Mouse (Mus musculus) A20 (cell line): ENCODE measurements around the gene Dnajb8.

Experiments used
- DNase-seq: peaks from one replicate; pipeline ENCODE4 v3.0.0-alpha.2; 2011; ENCODE audit warnings: low read depth, low spot score

Gene Dnajb8

GRCm38 (mm10) chr6:88229221-88229620 lies 7.2 kb downstream of the Dnajb8 start:
- DNase-seq = no peak

GRCm38 (mm10) chr6:88231821-88232220 lies 9.8 kb downstream of the Dnajb8 start:
- DNase-seq = no peak

GRCm38 (mm10) chr6:88232221-88232620 lies 10.2 kb downstream of the Dnajb8 start:
- DNase-seq = no peak

GRCm38 (mm10) chr6:88233996-88234395 lies 11.9 kb downstream of the Dnajb8 start:
- no peak for DNase-seq

DNA sequence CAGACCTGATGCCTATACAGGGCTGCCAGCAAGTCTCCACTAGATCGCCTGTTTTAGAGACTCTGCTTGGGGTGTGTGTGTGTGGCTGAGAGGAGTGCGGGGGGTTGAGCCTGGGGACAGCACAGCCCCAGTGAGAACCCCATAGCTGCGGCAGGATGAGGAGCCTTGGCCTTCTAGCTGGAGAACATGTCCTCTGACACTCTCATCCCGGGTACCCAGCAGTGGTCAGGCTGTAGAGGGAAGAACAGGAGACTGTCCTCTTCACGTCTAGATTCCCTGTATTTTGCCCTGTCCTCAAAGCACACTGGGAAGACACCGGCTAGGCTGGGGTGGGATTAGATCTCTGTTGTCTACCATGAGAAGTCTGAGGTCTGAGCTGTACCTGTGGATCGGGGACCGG lies 13.4 kb downstream of the Dnajb8 start:
- no peak for DNase-seq

DNA sequence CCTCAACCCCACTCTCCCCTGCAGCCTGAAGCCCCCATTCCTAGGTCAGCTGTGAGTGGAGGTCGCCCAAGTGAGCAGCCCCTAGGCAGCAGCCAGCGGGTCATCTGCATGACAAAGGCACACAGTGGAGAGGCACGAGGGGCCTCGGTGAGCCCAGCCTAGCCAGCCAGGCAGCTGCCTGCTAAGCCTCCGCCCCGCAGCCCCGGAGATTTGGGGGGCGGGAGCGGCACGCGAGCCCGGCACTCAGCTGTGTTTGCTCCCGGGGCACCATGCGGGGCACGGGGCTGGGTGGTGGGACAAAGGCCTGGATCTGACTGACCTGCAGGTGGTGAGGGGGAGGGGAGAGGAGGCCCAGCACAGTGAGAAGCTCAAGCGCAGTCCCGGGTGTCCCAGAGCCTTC lies 13.9 kb downstream of the Dnajb8 start:
- DNase-seq = no peak

DNA sequence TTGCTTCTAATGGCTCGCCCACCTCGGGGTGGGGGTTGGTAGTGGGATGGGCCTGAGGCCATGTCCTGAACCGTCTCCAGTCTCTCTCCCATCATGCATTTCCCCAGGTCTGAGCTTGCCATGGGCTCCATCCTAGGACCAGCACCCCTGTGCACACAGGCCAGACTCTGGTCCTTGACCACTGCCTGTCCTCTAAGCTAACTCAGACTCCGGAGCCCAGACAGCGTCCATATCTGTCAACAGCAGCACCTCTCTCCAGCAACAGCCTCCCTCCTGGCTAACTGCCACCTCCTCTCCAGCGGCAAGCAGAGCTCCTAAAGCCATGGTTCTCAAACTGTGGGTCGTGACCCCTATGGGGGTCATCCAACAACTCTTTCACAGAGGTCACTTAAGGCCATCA lies 14.4 kb downstream of the Dnajb8 start:
- DNase-seq = no peak

DNA sequence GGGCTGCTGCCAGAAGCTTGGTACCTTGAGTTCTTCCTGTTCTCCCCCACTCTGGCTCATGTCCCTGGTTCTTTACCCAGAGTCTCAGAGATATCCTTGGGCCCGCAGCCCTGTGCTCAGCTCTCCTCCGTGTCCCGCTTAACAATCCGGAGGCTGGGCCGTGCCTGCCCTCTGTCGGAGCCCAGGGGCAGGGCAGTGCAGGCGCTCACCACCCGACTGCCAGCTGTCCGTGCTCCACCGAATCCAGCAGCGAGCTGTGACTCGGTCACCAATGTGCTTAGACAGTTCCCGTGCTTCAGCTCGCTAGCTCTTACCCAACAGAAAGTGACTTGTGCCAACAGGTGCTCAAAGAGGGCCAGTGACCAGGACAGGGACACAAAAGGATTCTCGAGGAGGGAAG lies 20.5 kb downstream of the Dnajb8 start:
- DNase-seq = peak; percentile 59

DNA sequence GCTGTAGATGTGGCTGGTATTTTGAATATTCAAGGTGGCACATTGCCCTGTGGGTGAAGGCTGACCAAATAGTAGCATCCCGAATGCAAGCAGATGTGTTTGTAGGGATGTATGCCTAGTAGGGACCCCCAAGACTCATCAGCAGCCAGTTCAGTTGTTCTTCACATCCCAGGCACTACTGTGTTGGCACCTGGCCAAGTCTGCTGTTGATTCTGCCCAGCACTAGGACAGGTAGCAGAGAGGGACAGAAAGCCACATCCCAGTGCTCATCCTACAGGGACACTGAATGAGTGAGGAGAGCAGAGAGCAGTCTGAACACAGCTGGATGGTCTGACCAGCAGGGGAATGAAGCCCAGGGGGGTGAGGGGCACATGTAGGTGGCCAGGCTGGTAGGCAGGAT lies 27.2 kb downstream of the Dnajb8 start:
- no peak for DNase-seq

- no peak for DNase-seq
These were observed 29.3 kb downstream of the Dnajb8 start for GRCm38 (mm10) chr6:88251396-88251795.

DNA sequence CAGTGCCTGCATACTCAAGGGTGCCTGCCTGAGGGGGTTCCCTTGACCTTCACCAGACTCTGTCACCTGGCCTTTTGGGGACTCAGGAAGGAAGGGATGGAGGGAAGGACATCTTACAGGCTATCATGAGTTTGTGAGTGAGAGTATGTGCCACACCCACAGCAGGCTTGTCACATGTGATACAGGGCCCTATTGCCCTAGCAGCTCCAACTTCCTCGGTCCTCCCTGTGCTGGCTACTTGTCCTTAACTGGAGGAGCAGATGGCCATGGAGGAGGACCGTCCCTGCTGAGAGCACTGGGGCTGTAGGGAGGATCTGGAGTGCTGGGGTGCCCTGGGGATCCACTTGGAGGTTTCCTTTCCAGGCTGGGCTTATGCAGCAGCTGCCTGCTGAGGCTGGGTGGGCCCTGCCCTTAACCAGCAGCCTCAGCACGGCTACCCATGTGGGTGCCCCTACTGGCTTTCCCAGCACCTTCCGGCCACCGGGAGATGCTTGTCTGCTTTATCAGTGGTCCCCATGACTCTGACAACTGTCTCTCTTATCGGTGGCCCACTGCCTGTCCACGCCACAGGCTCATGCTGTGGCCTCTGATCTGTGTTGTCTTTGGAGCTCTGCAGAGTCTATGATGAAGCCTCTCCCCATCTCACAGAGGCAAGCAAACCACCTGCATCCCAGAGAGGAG lies 29.9 kb downstream of the Dnajb8 start:
- DNase-seq = no peak

DNA sequence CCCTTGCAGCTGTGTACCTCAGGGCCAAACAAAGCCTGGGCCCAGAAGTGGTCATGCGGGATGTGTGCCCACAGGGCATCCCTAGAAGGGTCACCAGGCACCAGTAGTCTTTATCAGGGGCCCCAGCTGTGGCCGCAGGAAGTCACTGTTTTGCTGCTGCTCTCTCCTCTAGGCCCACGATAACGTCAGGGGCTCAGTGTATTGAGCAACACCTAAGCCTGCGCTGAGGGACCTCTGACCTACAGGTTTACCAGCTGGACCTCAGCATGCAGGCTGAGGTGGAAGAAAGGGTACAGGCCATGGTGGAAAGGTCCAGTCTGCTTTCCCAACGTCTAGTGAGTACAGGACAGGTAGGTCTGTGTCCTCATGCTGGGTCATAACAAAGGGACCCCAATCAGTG lies 32.0 kb downstream of the Dnajb8 start:
- no peak for DNase-seq

GRCm38 (mm10) chr6:88255435-88255834 lies 33.4 kb downstream of the Dnajb8 start:
- no peak for DNase-seq

DNA sequence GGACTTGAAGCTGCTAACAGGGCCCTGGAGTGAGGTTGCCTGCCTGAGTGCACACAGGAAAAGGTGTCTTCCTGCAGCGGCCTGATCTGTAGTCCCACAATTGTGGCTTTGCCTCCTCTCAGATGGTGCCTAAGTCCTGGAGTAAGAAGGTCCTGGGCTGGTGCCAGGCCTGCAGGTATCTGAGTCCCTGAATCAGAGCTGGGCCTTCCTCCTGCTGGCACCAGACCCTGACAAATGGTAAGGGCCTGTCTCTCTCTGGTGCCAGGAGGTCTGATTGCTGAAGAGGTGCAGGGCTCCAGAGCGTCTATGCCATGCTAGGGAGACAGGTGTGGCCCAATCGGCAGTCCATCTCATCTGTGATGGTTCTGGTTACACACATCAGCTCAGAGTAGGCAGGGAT lies 37.6 kb downstream of the Dnajb8 start:
- DNase-seq = no peak

DNA sequence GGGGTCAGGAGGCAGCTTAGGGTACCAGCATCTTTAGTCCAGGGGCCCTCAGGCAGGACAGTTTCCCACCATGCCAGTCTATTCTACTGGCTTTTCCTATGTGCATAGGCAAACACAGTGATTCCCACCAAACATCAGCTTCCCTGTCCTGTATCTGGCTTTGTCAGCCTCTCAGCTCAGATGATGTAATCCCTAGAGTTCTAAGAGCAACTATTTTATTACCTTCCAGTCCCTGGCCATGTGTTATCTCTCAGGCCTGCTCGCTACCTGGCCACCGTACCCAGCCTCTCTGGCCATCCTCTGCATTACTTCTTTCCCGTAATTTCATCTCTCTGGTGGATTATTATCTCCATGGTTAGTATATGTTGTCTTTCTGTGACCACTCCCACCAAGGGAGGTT lies 38.6 kb downstream of the Dnajb8 start:
- no peak for DNase-seq

GRCm38 (mm10) chr6:88262160-88262559 lies 40.1 kb downstream of the Dnajb8 start:
- no peak for DNase-seq

GRCm38 (mm10) chr6:88265355-88265754 lies 43.3 kb downstream of the Dnajb8 start:
- DNase-seq = no peak

- DNase-seq = no peak
These were observed 44.0 kb downstream of the Dnajb8 start for GRCm38 (mm10) chr6:88266055-88266454.

GRCm38 (mm10) chr6:88267068-88267467 lies 45.0 kb downstream of the Dnajb8 start:
- no peak for DNase-seq

DNA sequence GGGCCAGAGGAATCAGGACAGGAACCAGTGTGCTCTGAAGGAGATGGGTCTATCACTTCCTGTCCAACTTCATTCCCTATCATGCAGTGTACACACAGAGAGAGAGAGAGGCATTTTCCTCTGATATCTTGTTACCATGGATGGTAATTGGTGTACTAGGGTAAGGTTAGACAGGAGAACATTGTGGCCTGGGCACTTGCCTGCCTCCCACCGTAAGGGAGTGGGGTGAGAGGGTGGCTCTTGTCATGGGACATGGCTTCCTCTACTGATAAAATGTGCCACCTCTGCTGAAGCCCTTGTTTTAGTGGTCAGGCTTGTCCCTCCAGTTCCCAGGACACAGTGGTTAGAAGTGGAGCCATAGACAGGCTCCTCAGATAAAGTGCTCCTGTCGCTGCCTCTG lies 45.9 kb downstream of the Dnajb8 start:
- DNase-seq = no peak

- DNase-seq = no peak
These were observed 52.6 kb downstream of the Dnajb8 start for GRCm38 (mm10) chr6:88274623-88275022.

- no peak for DNase-seq
These were observed 54.2 kb downstream of the Dnajb8 start for GRCm38 (mm10) chr6:88276221-88276620.

DNA sequence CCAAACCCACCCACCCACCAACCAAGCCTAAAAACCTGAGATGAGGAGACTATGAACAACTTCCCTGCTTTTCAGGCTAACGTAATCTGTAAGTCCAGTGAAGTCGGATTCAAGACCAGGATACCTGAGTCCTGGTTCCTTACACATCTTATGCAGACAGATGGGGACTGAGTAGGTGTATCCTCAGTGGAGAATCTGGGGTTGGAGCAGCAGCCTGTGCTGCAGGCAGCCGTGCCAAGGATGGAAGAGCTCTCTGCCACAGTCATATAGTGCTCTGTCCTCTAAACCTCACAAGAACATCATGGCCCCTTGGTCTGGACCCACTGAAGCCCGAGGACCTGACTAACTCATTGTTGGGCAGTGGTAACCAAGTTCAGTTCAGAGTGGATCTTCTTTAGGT lies 55.2 kb downstream of the Dnajb8 start:
- no peak for DNase-seq

GRCm38 (mm10) chr6:88278141-88278540 lies 56.1 kb downstream of the Dnajb8 start:
- no peak for DNase-seq
